Mouse (Mus musculus): ENCODE measurements around the gene Tmem123. TPM values are rescaled to one million over a fixed set of nuclear protein-coding genes. Genes with fewer than 3 reads are reported as not detected.

The Tmem123 gene
- total and polyA plus RNA-seq, 3 experiments = 43.5 to 88.8 TPM; not detected in 1

DNA sequence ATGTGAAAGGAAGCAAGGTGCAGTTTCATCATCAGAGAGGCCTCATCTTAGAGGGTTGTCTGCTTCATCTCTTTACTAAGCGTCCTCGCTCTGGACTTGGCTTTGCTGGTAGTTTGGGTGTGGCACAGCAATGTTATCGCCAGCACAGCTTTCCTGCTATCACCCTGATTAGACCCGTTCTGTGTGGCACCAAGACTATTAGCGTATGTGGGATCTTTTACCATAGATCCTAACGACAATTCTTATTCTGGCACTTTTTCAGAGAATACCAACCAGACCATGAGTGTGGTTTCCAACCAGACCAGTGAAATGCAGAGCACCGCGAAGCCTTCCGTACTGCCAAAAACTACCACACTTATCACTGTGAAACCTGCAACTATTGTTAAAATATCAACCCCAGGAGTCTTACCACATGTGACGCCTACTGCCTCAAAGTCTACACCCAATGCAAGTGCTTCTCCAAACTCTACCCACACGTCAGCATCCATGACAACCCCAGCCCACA is 26.8 kb downstream of the Tmem123 start (continued):
- no peak for TF ChIP-seq MEF2A (IDR thresholded peaks at IDR 0.05; ENCODE audit: extremely low read depth, insufficient replicate concordance, low read depth, low read length, poor library complexity, severe bottlenecking)
- TF ChIP-seq E2F4 (IDR thresholded peaks at IDR 0.05; ENCODE audit: borderline replicate concordance, low read depth, low read length) = no peak
- TF ChIP-seq GATA1 (IDR thresholded peaks at IDR 0.05; ENCODE audit: low read depth, low read length) = peak; percentile 99
- TF ChIP-seq MAFK (IDR thresholded peaks at IDR 0.05; ENCODE audit: borderline replicate concordance, low read depth, low read length) = peak; percentile 73; the same call in 1 of the 2 replicates
- TF ChIP-seq SMC3 (IDR thresholded peaks at IDR 0.05; ENCODE audit: low read depth, low read length) = no peak
- peak; percentile 79 for TF ChIP-seq MAX (IDR thresholded peaks at IDR 0.05; ENCODE audit: low read length)
- TF ChIP-seq POLR2AphosphoS2 (IDR thresholded peaks at IDR 0.05; ENCODE audit: low read length) = peak; percentile 76; the same call in 1 of the 2 replicates
- 0 out of 2 replicates have a peak, but pooled peaks have one; percentile 14 for TF ChIP-seq ZNF384 (IDR thresholded peaks at IDR 0.05; ENCODE audit: low read depth, low read length)
- no peak for TF ChIP-seq JUND (IDR thresholded peaks at IDR 0.05; ENCODE audit: low read depth, low read length)
- peak; percentile 75 for TF ChIP-seq MXI1 (IDR thresholded peaks at IDR 0.05; ENCODE audit: low read depth, low read length)
- peak; percentile 49; the same call in 1 of the 2 replicates for TF ChIP-seq ELF1 (IDR thresholded peaks at IDR 0.05; ENCODE audit: low read depth, low read length)
- TF ChIP-seq ZMIZ1 (IDR thresholded peaks at IDR 0.05; ENCODE audit: low read depth, low read length) = no peak; the same call in 1 of the 2 replicates
- no peak for TF ChIP-seq NRF1 (IDR thresholded peaks at IDR 0.05; ENCODE audit: insufficient read depth, low read depth, low read length, poor library complexity, severe bottlenecking)

DNA sequence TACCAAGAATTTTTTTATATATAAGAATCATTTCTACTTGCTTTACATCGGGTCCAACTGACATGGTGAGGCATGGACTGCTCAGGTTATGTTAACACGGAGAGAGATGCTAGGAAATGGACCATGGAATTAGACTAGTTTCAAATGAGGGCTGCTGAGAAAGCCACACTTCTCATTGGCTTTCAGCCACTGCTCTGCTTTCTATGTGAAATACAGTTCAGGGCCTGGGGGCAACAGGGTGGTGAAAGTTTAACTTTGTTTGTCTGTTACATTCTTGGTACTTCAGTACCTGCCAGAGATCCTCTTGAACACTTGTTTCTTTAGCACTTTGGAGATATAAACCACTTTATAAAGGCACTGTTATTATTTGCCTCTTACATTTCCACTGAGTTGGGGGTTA is 29.7 kb downstream of the Tmem123 start:
- Histone ChIP-seq H3K36me3 (ENCODE audit: control insufficient read depth in 1 of 2, insufficient read depth in 2 of 2, low read length in 2 of 2) (peaks cover 20 to 34% of the 10 kb centered on the region in 2 experiments), H3K27me3 (ENCODE audit: control insufficient read depth in 1 of 2, insufficient read depth in 2 of 2, low read length in 2 of 2) (no peaks in the 10 kb centered on the region), H3K9ac (ENCODE audit: control insufficient read depth, low read depth, low read length, poor library complexity, severe bottlenecking) (no peak overlapping the region), H3K27ac (ENCODE audit: control insufficient read depth, low read depth, low read length) (no peak overlapping the region), H3K9me3 (replicated peaks; ENCODE audit: insufficient read depth, low read length) (no peaks in the 10 kb centered on the region), H3K4me1 (ENCODE audit: control insufficient read depth in 1 of 2, insufficient read depth in 2 of 2, low read length in 2 of 2) (peaks cover 21 to 22% of the 10 kb centered on the region in 2 experiments), H3K4me3 (ENCODE audit: control insufficient read depth in 1 of 2, insufficient read depth in 1 of 2, low read depth in 2 of 2, low read length in 2 of 2) (no peak overlapping the region), H3K79me2 (ENCODE audit: control insufficient read depth, insufficient read depth, low read length, poor library complexity) (no peaks in the 10 kb centered on the region)
- TF ChIP-seq TCF12 (IDR thresholded peaks at IDR 0.05; ENCODE audit: low read depth, low read length) = no peak
- no peak for TF ChIP-seq ZC3H11A (IDR thresholded peaks at IDR 0.05; ENCODE audit: low read depth, low read length)
- no peak for TF ChIP-seq MXI1 (IDR thresholded peaks at IDR 0.05; ENCODE audit: low read depth, low read length)
- no peak for TF ChIP-seq E2F4 (IDR thresholded peaks at IDR 0.05; ENCODE audit: borderline replicate concordance, low read depth, low read length)
- TF ChIP-seq CTCF (IDR thresholded peaks at IDR 0.05 in 2 of 3, conservative IDR thresholded peaks at IDR 0.05 in 1 of 3; ENCODE audit: control insufficient read depth in 1 of 3, insufficient read depth in 1 of 3, low read depth in 2 of 3, low read length in 3 of 3, poor library complexity in 1 of 3, severe bottlenecking in 1 of 3) = no peak
- TF ChIP-seq HCFC1 (IDR thresholded peaks at IDR 0.05; ENCODE audit: low read depth, low read length) = no peak
- no peak for TF ChIP-seq MAFK (IDR thresholded peaks at IDR 0.05; ENCODE audit: borderline replicate concordance, low read depth, low read length)
- TF ChIP-seq MAX (IDR thresholded peaks at IDR 0.05; ENCODE audit: low read length) = no peak
- TF ChIP-seq CHD2 (IDR thresholded peaks at IDR 0.05; ENCODE audit: low read length) = no peak
- TF ChIP-seq SIN3A (IDR thresholded peaks at IDR 0.05; ENCODE audit: low read length) = no peak
- no peak for TF ChIP-seq ZKSCAN1 (IDR thresholded peaks at IDR 0.05; ENCODE audit: low read depth, low read length)
- DNase-seq (ENCODE audit: low read depth, low spot score) = no peak
